Mouse (Mus musculus): ENCODE measurements around the gene Crebl2. TPM values are rescaled to one million over a fixed set of nuclear protein-coding genes. Genes with fewer than 3 reads are reported as not detected.

Crebl2 gene
- polyA plus RNA-seq, 1 experiment from 2014 or later = 1.4 TPM

GRCm38 (mm10) chr6:134886475-134886874 lies 56.5 kb downstream of the Crebl2 start:
- Histone ChIP-seq H3K4me1 (replicated peaks) (peaks cover 37% of the 10 kb centered on the region), H3K27me3 (ENCODE audit: insufficient read depth, poor library complexity, severe bottlenecking) (no peaks in the 10 kb centered on the region)

GRCm38 (mm10) chr6:134887008-134887407 lies 57.1 kb downstream of the Crebl2 start:
- peak; percentile 8 for DNase-seq (ENCODE audit: low spot score)
- H3K36me3 ChIP-seq = peaks cover 31% of the 10 kb centered on the region
- peak overlapping the region; percentile 89 for H3K27ac ChIP-seq
- peaks cover 37% of the 10 kb centered on the region for H3K4me1 ChIP-seq (replicated peaks)
- H3K4me3 ChIP-seq = peak overlapping the region; percentile 64
- H3K27me3 ChIP-seq (ENCODE audit: insufficient read depth, poor library complexity, severe bottlenecking) = no peaks in the 10 kb centered on the region
- no peaks in the 10 kb centered on the region for H3K9me3 ChIP-seq
- 27% methylated on average over 5 of the region's 5 CpGs for WGBS

More at GRCm38 (mm10) chr6:134886475-134886874, 56.5 kb downstream of the Crebl2 start:
- peak overlapping the region; percentile 89 for H3K27ac ChIP-seq
- H3K9me3 ChIP-seq = no peaks in the 10 kb centered on the region
- WGBS = 89% methylated on average over 8 of the region's 8 CpGs
- peaks cover 36% of the 10 kb centered on the region for H3K36me3 ChIP-seq
- peak overlapping the region; percentile 64 for H3K4me3 ChIP-seq
- no peak for DNase-seq (ENCODE audit: low spot score)

GRCm38 (mm10) chr6:134887711-134888449 lies 57.9 kb downstream of the Crebl2 start:
- H3K9me3 ChIP-seq = no peaks in the 10 kb centered on the region
- peak overlapping the region; percentile 89 for H3K27ac ChIP-seq
- H3K4me1 ChIP-seq (replicated peaks) = peaks cover 37% of the 10 kb centered on the region
- WGBS = under 1% methylated on average over 10 of the region's 10 CpGs
- H3K4me3 ChIP-seq = peak overlapping the region; percentile 64
- DNase-seq (ENCODE audit: low spot score) = peak; percentile 88
- H3K27me3 ChIP-seq (ENCODE audit: insufficient read depth, poor library complexity, severe bottlenecking) = no peaks in the 10 kb centered on the region
- H3K36me3 ChIP-seq = peaks cover 23% of the 10 kb centered on the region

GRCm38 (mm10) chr6:134888563-134889017 lies 58.6 kb downstream of the Crebl2 start:
- no peaks in the 10 kb centered on the region for H3K9me3 ChIP-seq
- H3K4me3 ChIP-seq = peak overlapping the region; percentile 64
- peaks cover 18% of the 10 kb centered on the region for H3K36me3 ChIP-seq
- H3K27ac ChIP-seq = peak overlapping the region; percentile 89
- 6% methylated on average over 4 of the region's 4 CpGs for WGBS
- DNase-seq (ENCODE audit: low spot score) = peak; percentile 62
- no peaks in the 10 kb centered on the region for H3K27me3 ChIP-seq (ENCODE audit: insufficient read depth, poor library complexity, severe bottlenecking)
- peaks cover 37% of the 10 kb centered on the region for H3K4me1 ChIP-seq (replicated peaks)

GRCm38 (mm10) chr6:134889763-134890162 lies 59.8 kb downstream of the Crebl2 start:
- 0 out of 2 replicates have a peak, but pooled peaks cover 9% of the 10 kb centered on the region for H3K36me3 ChIP-seq
- no peaks in the 10 kb centered on the region for H3K27me3 ChIP-seq (ENCODE audit: insufficient read depth, poor library complexity, severe bottlenecking)
- peaks cover 37% of the 10 kb centered on the region for H3K4me1 ChIP-seq (replicated peaks)
- DNase-seq (ENCODE audit: low spot score) = no peak
- no peak overlapping the region for H3K4me3 ChIP-seq
- peak overlapping the region; percentile 89; the same call in 1 of the 2 replicates for H3K27ac ChIP-seq
- 87% methylated on average over 1 of the region's 1 CpGs for WGBS
- no peaks in the 10 kb centered on the region for H3K9me3 ChIP-seq

- no peak overlapping the region for H3K4me3 ChIP-seq
- H3K9me3 ChIP-seq = no peaks in the 10 kb centered on the region
- no peak overlapping the region for H3K27ac ChIP-seq
Observed at GRCm38 (mm10) chr6:134890436-134890835, 60.5 kb downstream of the Crebl2 start.

GRCm38 (mm10) chr6:134896570-134897436 lies 66.8 kb downstream of the Crebl2 start:
- peak overlapping the region; percentile 67 for H3K4me3 ChIP-seq
- peaks cover 30% of the 10 kb centered on the region for H3K4me1 ChIP-seq (replicated peaks)
- DNase-seq (ENCODE audit: low spot score) = peak; percentile 11
- H3K27ac ChIP-seq = peak overlapping the region; percentile 99
- no peaks in the 10 kb centered on the region for H3K27me3 ChIP-seq (ENCODE audit: insufficient read depth, poor library complexity, severe bottlenecking)
- H3K36me3 ChIP-seq = 0 out of 2 replicates have a peak, but pooled peaks cover 5% of the 10 kb centered on the region
- H3K9me3 ChIP-seq = no peaks in the 10 kb centered on the region
- 59% methylated on average over 15 of the region's 15 CpGs for WGBS

More at GRCm38 (mm10) chr6:134890436-134890835, 60.5 kb downstream of the Crebl2 start:
- H3K27me3 ChIP-seq (ENCODE audit: insufficient read depth, poor library complexity, severe bottlenecking) = no peaks in the 10 kb centered on the region
- DNase-seq (ENCODE audit: low spot score) = no peak
- 0 out of 2 replicates have a peak, but pooled peaks cover 5% of the 10 kb centered on the region for H3K36me3 ChIP-seq
- peaks cover 37% of the 10 kb centered on the region for H3K4me1 ChIP-seq (replicated peaks)
- 80% methylated on average over 7 of the region's 7 CpGs for WGBS

GRCm38 (mm10) chr6:134897443-134898094 lies 67.6 kb downstream of the Crebl2 start:
- Histone ChIP-seq H3K4me3 (peak overlapping the region; percentile 67), H3K27me3 (ENCODE audit: insufficient read depth, poor library complexity, severe bottlenecking) (no peaks in the 10 kb centered on the region), H3K36me3 (0 out of 2 replicates have a peak, but pooled peaks cover 5% of the 10 kb centered on the region), H3K9me3 (no peaks in the 10 kb centered on the region), H3K4me1 (replicated peaks) (peaks cover 30% of the 10 kb centered on the region), H3K27ac (peak overlapping the region; percentile 99)
- WGBS = under 1% methylated on average over 38 of the region's 38 CpGs
- DNase-seq (ENCODE audit: low spot score) = peak; percentile 99

- H3K4me1 ChIP-seq (replicated peaks) = peaks cover 30% of the 10 kb centered on the region
- peak within 1 kb of the TSS; percentile 99 for H3K27ac ChIP-seq
Observed at GRCm38 (mm10) chr6:134898095-134898965, 68.4 kb downstream of the Crebl2 start, which contains the start of gene Gpr19. TSS of gene Gpr19 (minus strand) at chr6:134898578.

GRCm38 (mm10) chr6:134903368-134903767 lies 73.4 kb downstream of the Crebl2 start:
- Histone ChIP-seq H3K9me3 (peaks cover 6% of the 10 kb centered on the region; the same call in 1 of the 2 replicates), H3K4me3 (no peak overlapping the region), H3K36me3 (no peaks in the 10 kb centered on the region), H3K27ac (no peak overlapping the region), H3K4me1 (replicated peaks) (peaks cover 13% of the 10 kb centered on the region), H3K27me3 (ENCODE audit: insufficient read depth, poor library complexity, severe bottlenecking) (no peaks in the 10 kb centered on the region)
- 90% methylated on average over 4 of the region's 4 CpGs for WGBS
- DNase-seq (ENCODE audit: low spot score) = no peak

More at GRCm38 (mm10) chr6:134898095-134898965, 68.4 kb downstream of the Crebl2 start, which contains the start of gene Gpr19:
- peak; percentile 95 for DNase-seq (ENCODE audit: low spot score)
- under 1% methylated on average over 51 of the region's 51 CpGs for WGBS
- H3K9me3 ChIP-seq = no peaks in the 10 kb centered on the region
- H3K36me3 ChIP-seq = 0 out of 2 replicates have a peak, but pooled peaks cover 5% of the 10 kb centered on the region
- H3K4me3 ChIP-seq = peak within 1 kb of the TSS; percentile 67
- no peaks in the 10 kb centered on the region for H3K27me3 ChIP-seq (ENCODE audit: insufficient read depth, poor library complexity, severe bottlenecking)

Data from hindbrain, embryonic 10.5 days (tissue).